Mouse (Mus musculus) central nervous system, embryonic 11.5 days (tissue): ENCODE data around the gene Kcnv2. TPM values are rescaled to one million over a fixed set of nuclear protein-coding genes. Genes with fewer than 3 reads are reported as not detected.

Experiments used
- polyA plus RNA-seq: library from polyadenylated mRNA; depleted of rRNA; stranded (reverse); fragments of >200 nt; gene quantifications from 2 replicates; pipeline ENCODE4 v1.2.3, GENCODE M21; 2012; rRNA removed

Kcnv2 gene
- 0.01 and 0.04 TPM in 2 replicates for polyA plus RNA-seq

DNA sequence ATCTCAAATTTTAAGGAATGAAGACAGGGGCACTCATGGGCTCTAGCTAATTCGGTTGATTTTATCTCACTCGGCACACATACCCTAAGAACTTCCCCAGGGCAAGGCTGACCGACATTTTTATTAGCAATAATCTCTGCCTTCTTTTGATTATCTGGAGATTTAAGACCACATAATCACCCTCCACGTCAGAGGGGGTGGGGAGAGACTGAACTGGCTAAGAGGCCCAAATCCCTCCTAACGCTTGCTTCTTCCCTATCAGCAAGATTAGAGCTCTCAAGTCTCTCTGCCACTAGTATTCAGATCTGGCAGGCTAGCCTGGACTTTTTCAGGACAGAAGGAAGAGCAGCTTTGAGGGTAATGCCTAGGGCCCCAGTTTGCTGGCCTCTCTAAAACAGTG, at the start of gene Kcnv2:
Gene Kcnv2 (plus strand): TSS at position 308 of the 400 bp plus-strand sequence.

Other genes starting within 250 kb of the Kcnv2 start
- gene Vldlr, start 106.1 kb upstream of the Kcnv2 start, polyA plus RNA-seq = 11.2 and 11.4 TPM in 2 replicates
- 47.5 and 96.8 TPM in 2 replicates for gene Pum3, start 107.2 kb downstream of the Kcnv2 start, polyA plus RNA-seq